Mouse (Mus musculus) limb, embryonic 14.5 days (tissue): ENCODE data around the gene Psmc6. TPM values are rescaled to one million over a fixed set of nuclear protein-coding genes. Genes with fewer than 3 reads are reported as not detected.

ENCODE experiments used
- ATAC-seq: fragments of 200-750 bp; cut with Nextera tagmentation; 2 replicates; pipeline ENCODE4 v1.8.0; 2017; ENCODE audit warnings: low read depth, moderate number of reproducible peaks, moderate TSS enrichment; ENCODE audit not compliant: low FRiP score
- DNase-seq: peaks from one replicate; pipeline ENCODE4 v3.0.0-alpha.2; 2015; ENCODE audit warnings: low spot score
- H3K27ac ChIP-seq: fragments of 300-500 bp; sonication (generic); replicated peaks from 2 replicates; pipeline ENCODE4 v1.5.1; 2014; ENCODE audit warnings: low read depth, mild to moderate bottlenecking, low read length, moderate library complexity, mixed read lengths
- H3K27me3 ChIP-seq: fragments of 300-500 bp; sonication (generic); 2 replicates; pipeline ENCODE4 v1.6.1; 2014; ENCODE audit warnings: low read length, mixed read lengths; ENCODE audit not compliant: control insufficient read depth, insufficient read depth
- H3K36me3 ChIP-seq: fragments of 300-500 bp; sonication (generic); 2 replicates; pipeline ENCODE4 v1.6.1; 2014; ENCODE audit warnings: mild to moderate bottlenecking, low read length, moderate library complexity, mixed read lengths; ENCODE audit not compliant: control insufficient read depth, insufficient read depth
- H3K4me1 ChIP-seq: fragments of 300-500 bp; sonication (generic); 2 replicates; pipeline ENCODE4 v1.6.1; 2014; ENCODE audit warnings: antibody characterized with exemption, low read length, mixed read lengths; ENCODE audit not compliant: control insufficient read depth, insufficient read depth
- H3K4me2 ChIP-seq: fragments of 300-500 bp; sonication (generic); replicated peaks from 2 replicates; pipeline ENCODE4 v1.6.1; 2014; ENCODE audit warnings: low read depth, mild to moderate bottlenecking, low read length, moderate library complexity; ENCODE audit not compliant: severe bottlenecking
- H3K4me3 ChIP-seq: fragments of 300-500 bp; sonication (generic); replicated peaks from 2 replicates; pipeline ENCODE4 v1.5.1; 2014; ENCODE audit warnings: low read length
- H3K9ac ChIP-seq: fragments of 300-500 bp; sonication (generic); 2 replicates; pipeline ENCODE4 v1.6.1; 2014; ENCODE audit warnings: mild to moderate bottlenecking, low read depth, low read length, moderate library complexity; ENCODE audit not compliant: severe bottlenecking
- H3K9me3 ChIP-seq: fragments of 300-500 bp; sonication (generic); 2 replicates; pipeline ENCODE4 v1.6.1; 2016; ENCODE audit warnings: low read length; ENCODE audit not compliant: control insufficient read depth
- POLR2A ChIP-seq: fragments of 200-500 bp; IDR thresholded peaks from 2 replicates; pipeline ENCODE4 v1.8.0; 2012; ENCODE audit warnings: inconsistent platforms, mild to moderate bottlenecking, moderate library complexity, borderline replicate concordance; ENCODE audit not compliant: insufficient read depth, insufficient read length; ENCODE audit errors: extremely low read depth
- WGBS: fragments of 180-500 bp; shearing (Covaris S2); extraction: QIAGEN DNeasy Blood & Tissue Kit; methylation state at CpG from one replicate; pipeline ENCODE4 v1.1.7; 2014; 5-methylcytosine and 5-hydroxymethylcytosine counted together
- polyA plus RNA-seq, 2 experiments: library from polyadenylated mRNA; depleted of rRNA in 1 of 2; stranded (reverse) in 1 of 2; unstranded in 1 of 2; fragments of >200 nt; fragmentation: Nextera tagmentation in 1 of 2; extraction: Ambion mirVana in 1 of 2; gene quantifications; 2 replicates each; pipeline versions ENCODE4 v1.2.1 to v1.2.3; 2012 to 2014

The Psmc6 gene
- polyA plus RNA-seq, 2 experiments, result 124 to 147 TPM

DNA sequence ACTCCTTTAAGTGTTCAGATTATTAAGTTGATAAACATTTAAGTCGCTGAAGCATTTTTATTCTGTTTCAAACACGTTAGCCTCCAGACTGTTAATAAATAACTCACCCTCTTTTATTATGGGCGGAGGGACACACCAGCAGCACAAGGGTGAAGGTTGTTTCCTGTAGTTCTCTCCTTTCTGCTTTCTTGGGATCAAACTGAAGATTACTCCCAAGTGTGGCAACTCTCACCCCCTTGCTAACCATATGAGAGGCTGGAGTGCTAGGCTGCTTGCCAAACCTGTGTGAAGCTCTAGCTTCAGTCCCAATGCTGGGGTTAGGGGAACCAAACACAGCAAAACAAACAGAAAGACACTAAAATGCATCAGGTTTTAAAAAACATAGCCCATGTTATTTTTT lies 49.2 kb downstream of the Psmc6 start:
- H3K4me2 ChIP-seq, result no peak overlapping the region
- no peaks in the 10 kb centered on the region for H3K9me3 ChIP-seq
- ATAC-seq (no peak), DNase-seq (no peak)
- no peaks in the 10 kb centered on the region for H3K4me1 ChIP-seq
- H3K27me3 ChIP-seq, result no peaks in the 10 kb centered on the region
- H3K27ac ChIP-seq, result no peak overlapping the region
- no peak overlapping the region for H3K9ac ChIP-seq
- H3K36me3 ChIP-seq, result peaks cover 30% of the 10 kb centered on the region
- no peak overlapping the region for H3K4me3 ChIP-seq
- no peak for TF ChIP-seq POLR2A
- WGBS, result 82% methylated on average over 3 of the region's 3 CpGs

- no peak overlapping the region for H3K27ac ChIP-seq
Measured at GRCm38 (mm10) chr14:45380756-45381155, 51.2 kb downstream of the Psmc6 start.

DNA sequence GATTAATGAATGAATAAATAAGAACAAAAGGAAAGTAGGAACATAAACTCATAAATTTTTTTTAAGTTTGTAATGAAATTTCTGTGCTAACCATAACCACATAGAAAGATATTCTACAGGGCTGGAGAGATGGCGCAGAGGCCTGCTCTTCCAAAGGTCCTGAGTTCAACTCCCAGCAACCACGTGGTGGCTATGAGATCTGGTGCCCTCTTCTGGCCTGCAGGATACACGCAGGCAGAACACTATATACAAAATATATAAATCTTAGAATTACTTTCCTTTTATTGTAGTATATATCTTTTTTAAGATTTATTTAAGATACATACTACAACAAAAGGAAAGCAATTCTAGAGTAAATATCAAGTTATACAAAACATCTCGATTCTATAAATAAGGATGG lies 53.3 kb downstream of the Psmc6 start:
- WGBS, result 83% methylated on average over 4 of the region's 4 CpGs
- no peak overlapping the region for H3K27ac ChIP-seq
- no peak overlapping the region for H3K4me2 ChIP-seq
- no peak overlapping the region for H3K9ac ChIP-seq
- H3K9me3 ChIP-seq, result no peaks in the 10 kb centered on the region
- DNase-seq, result no peak
- no peak overlapping the region for H3K4me3 ChIP-seq
- no peaks in the 10 kb centered on the region for H3K27me3 ChIP-seq
- H3K4me1 ChIP-seq, result peaks cover 6% of the 10 kb centered on the region
- peaks cover 30% of the 10 kb centered on the region for H3K36me3 ChIP-seq
- no peak for ATAC-seq
- no peak for TF ChIP-seq POLR2A

More at GRCm38 (mm10) chr14:45380756-45381155, 51.2 kb downstream of the Psmc6 start:
- Histone ChIP-seq H3K4me2 (no peak overlapping the region), H3K4me3 (no peak overlapping the region), H3K36me3 (peaks cover 30% of the 10 kb centered on the region), H3K27me3 (no peaks in the 10 kb centered on the region), H3K9ac (no peak overlapping the region), H3K9me3 (no peaks in the 10 kb centered on the region), H3K4me1 (no peaks in the 10 kb centered on the region)
- ATAC-seq (no peak), DNase-seq (no peak)
- TF ChIP-seq POLR2A, result no peak
- 89% methylated on average over 6 of the region's 6 CpGs for WGBS

- no peaks in the 10 kb centered on the region for H3K9me3 ChIP-seq
- H3K4me1 ChIP-seq, result peaks cover 8% of the 10 kb centered on the region
- H3K4me2 ChIP-seq, result no peak overlapping the region
- peaks cover 16% of the 10 kb centered on the region for H3K36me3 ChIP-seq
- TF ChIP-seq POLR2A, result no peak
- no peak overlapping the region for H3K27ac ChIP-seq
- ATAC-seq (no peak), DNase-seq (no peak)
- WGBS, result 95% methylated on average over 2 of the region's 2 CpGs
- no peaks in the 10 kb centered on the region for H3K27me3 ChIP-seq
- H3K9ac ChIP-seq, result no peak overlapping the region
- no peak overlapping the region for H3K4me3 ChIP-seq
Measured at GRCm38 (mm10) chr14:45385596-45385995, 56.0 kb downstream of the Psmc6 start.

DNA sequence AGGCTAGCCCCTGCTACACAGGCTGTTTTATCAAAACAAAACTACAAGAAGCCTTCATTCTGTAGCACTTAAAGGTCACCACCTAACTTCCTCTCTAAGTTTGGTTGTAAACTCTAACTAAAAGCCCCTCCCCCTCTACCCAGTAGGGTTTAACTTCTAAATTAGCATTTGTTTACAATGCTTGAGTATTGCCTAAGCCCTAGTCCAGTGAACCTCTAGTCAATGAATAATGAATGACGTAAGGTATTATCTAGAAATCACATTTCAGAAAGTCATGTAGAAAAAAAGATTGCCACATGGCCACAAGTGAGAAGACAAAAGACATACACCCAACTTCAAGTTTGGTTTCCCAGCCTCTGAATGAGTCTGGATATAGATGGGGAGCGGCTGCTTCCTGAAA lies 57.9 kb downstream of the Psmc6 start:
- Histone ChIP-seq H3K4me1 (peaks cover 8% of the 10 kb centered on the region), H3K9ac (peak overlapping the region; percentile 86; the same call in 1 of the 2 replicates), H3K4me2 (peak overlapping the region; percentile 71), H3K27ac (no peak overlapping the region), H3K27me3 (no peaks in the 10 kb centered on the region), H3K4me3 (peak overlapping the region; percentile 79), H3K36me3 (0 out of 2 replicates have a peak, but pooled peaks cover 5% of the 10 kb centered on the region), H3K9me3 (no peaks in the 10 kb centered on the region)
- TF ChIP-seq POLR2A, result no peak
- WGBS, result 38% methylated on average over 2 of the region's 2 CpGs
- no peak for ATAC-seq
- no peak for DNase-seq
